Comparison of ENCODE assay signal across 13 mouse cellular contexts in the genomic region with DNA sequence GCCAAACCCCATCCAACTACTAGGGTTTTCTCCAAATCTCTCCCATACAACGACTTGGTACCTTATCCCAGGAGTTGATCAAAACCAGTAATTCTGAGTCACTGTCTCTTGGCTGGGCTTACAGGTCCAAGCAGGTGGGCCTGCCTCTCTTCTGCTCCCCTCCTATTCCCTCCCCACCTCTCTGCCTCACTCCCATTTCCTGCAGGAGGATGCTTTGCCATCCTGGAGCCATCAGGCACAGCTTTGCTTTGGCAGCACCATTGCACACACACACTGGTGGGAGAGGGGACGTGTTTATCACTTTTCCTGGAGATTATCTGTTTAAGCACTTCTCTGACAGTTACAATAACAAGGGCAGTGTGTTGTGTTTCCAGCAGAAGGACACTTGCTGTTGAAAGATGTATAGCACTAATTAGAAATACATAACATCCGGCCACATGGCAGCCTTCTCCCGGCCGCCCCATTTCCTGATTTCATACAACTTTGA.
DNase-seq lines count a peak whose midpoint lies in the region; ATAC-seq and TF ChIP-seq lines count a peak whose summit lies in the region.
"Had no signal": no experiment of that assay in that cellular context is flagged by ENCODE, and none has a peak within 500 bp of the region (broad histone marks: within the 10 kb centered on the region; RNA-seq: fewer than 3 reads in every experiment).

No protein-coding gene starts in this region.

- WGBS in heart, embryonic 14.5 days: 46% methylated on average over 5 of the region's 5 CpGs
- WGBS in thymus, adult 2 months: 89% methylated on average over 5 of the region's 5 CpGs

- intact Hi-C loops in heart, postnatal 14 days (cut with DNase I): no loop called here
- intact Hi-C loops in left cerebral cortex, postnatal 10 days (cut with DNase I): no loop called here

- TF ChIP-seq CTCF in thymus, adult 2 months (IDR thresholded peaks at IDR 0.05; ENCODE audit: borderline replicate concordance, control insufficient read depth, extremely low read depth, insufficient read depth, low read length, poor library complexity): no peak
- TF ChIP-seq CTCF in layer of hippocampus, adult 2 months (conservative IDR thresholded peaks at IDR 0.05): no peak

- no peaks in the 10 kb centered on the region for H3K9me3 ChIP-seq in heart, embryonic 14.5 days (ENCODE audit: control insufficient read depth, low read length)
- H3K9me3 ChIP-seq: hindbrain, embryonic 13.5 days; limb, embryonic 15.5 days had no signal

- TF ChIP-seq POLR2A in thymus, adult 2 months (IDR thresholded peaks at IDR 0.05; ENCODE audit: control insufficient read depth, extremely low read depth, insufficient read depth, low read length, poor library complexity): no peak

- no peaks in the 10 kb centered on the region for H3K27me3 ChIP-seq in heart, embryonic 14.5 days (ENCODE audit: control insufficient read depth, insufficient read depth, low read length)
- H3K27me3 ChIP-seq in thymus, adult 2 months (ENCODE audit: control insufficient read depth, insufficient read depth, low read length): no peaks in the 10 kb centered on the region
- H3K27me3 ChIP-seq: hindbrain, embryonic 13.5 days; limb, embryonic 15.5 days had no signal

- H3K4me3 ChIP-seq in heart, embryonic 14.5 days (ENCODE audit: control insufficient read depth in 1 of 2, insufficient read depth in 1 of 2, low read depth in 1 of 2, low read length in 2 of 2): no peak overlapping the region
- H3K4me3 ChIP-seq in thymus, adult 2 months (ENCODE audit: control insufficient read depth, insufficient read depth, low read length): no peak overlapping the region
- H3K4me3 ChIP-seq in layer of hippocampus, adult 2 months: no peak overlapping the region
- H3K4me3 ChIP-seq: hindbrain, embryonic 13.5 days; limb, embryonic 15.5 days; myocyte had no signal

- no peak overlapping the region for H3K4me2 ChIP-seq in heart, embryonic 14.5 days (ENCODE audit: low read length)
- H3K4me2 ChIP-seq: hindbrain, embryonic 13.5 days; limb, embryonic 15.5 days had no signal

- peaks cover 2% of the 10 kb centered on the region; the same call in 1 of the 2 replicates for H3K36me3 ChIP-seq in heart, embryonic 14.5 days (ENCODE audit: control insufficient read depth, insufficient read depth, low read length)
- no peaks in the 10 kb centered on the region for H3K36me3 ChIP-seq in thymus, adult 2 months (ENCODE audit: control insufficient read depth, insufficient read depth, low read length)
- H3K36me3 ChIP-seq: limb, embryonic 15.5 days had no signal

- ATAC-seq in heart, embryonic 14.5 days (ENCODE audit: insufficient number of reproducible peaks, insufficient read depth, low FRiP score, low read depth): no peak

- peak; percentile 44 to 46 for DNase-seq in cerebellum, postnatal 25 days
- no peak for DNase-seq in cerebellum, postnatal 4 days (ENCODE audit: low spot score in 2 of 2)
- no peak for DNase-seq in heart, postnatal 14 days
- no peak for DNase-seq in thymus, adult 2 months
- no peak for DNase-seq in thymus, postnatal 10 days (ENCODE audit: low spot score in 2 of 2)
- no peak for DNase-seq in left cerebral cortex, postnatal 10 days (ENCODE audit: extremely low spot score in 1 of 2, low spot score in 2 of 2)
- no peak for DNase-seq in layer of hippocampus, adult 2 months (ENCODE audit: low spot score in 2 of 2)
- DNase-seq: gastrocnemius, postnatal 14 days; kidney, postnatal 10 days had no signal

- H3K9ac ChIP-seq in heart, embryonic 14.5 days (ENCODE audit: low read length): no peak overlapping the region
- H3K9ac ChIP-seq: hindbrain, embryonic 13.5 days; limb, embryonic 15.5 days had no signal

- peaks cover 9 to 13% of the 10 kb centered on the region in 2 experiments for H3K4me1 ChIP-seq in heart, embryonic 14.5 days (ENCODE audit: control insufficient read depth in 2 of 2, insufficient read depth in 2 of 2, low read length in 2 of 2)
- H3K4me1 ChIP-seq in thymus, adult 2 months (replicated peaks; ENCODE audit: control insufficient read depth, insufficient read depth, low read length): peaks cover 8% of the 10 kb centered on the region

- peak overlapping the region; percentile 62 to 67; a peak in 3 of 4 replicates for H3K27ac ChIP-seq in heart, embryonic 14.5 days (replicated peaks in 1 of 2; ENCODE audit: control insufficient read depth in 1 of 2, insufficient read depth in 1 of 2, low read depth in 2 of 2, low read length in 2 of 2)
- 0 out of 2 replicates have a peak overlapping the region, but pooled peaks have one; percentile 15 for H3K27ac ChIP-seq in thymus, adult 2 months (ENCODE audit: control insufficient read depth, insufficient read depth, low read length)
- H3K27ac ChIP-seq in layer of hippocampus, adult 2 months: no peak overlapping the region; the same call in 1 of the 2 replicates
- H3K27ac ChIP-seq: hindbrain, embryonic 13.5 days; limb, embryonic 15.5 days had no signal

Comparison
In these comparisons a context has a peak if more than half of its experiments do, and no peak if none do; other contexts are left out.
1. DNase-seq: peak in cerebellum, postnatal 25 days (2 of 2); none in cerebellum, postnatal 4 days (0 of 2), heart, postnatal 14 days (0 of 2), thymus, adult 2 months (single experiment), thymus, postnatal 10 days (0 of 2), left cerebral cortex, postnatal 10 days (0 of 2) and layer of hippocampus, adult 2 months (0 of 2).